Mouse (Mus musculus): ENCODE data around the gene Ccdc136.

Ccdc136 gene

GRCm38 (mm10) chr6:29391802-29392201, 4.3 kb upstream of the Ccdc136 start:
- no peak for DNase-seq (ENCODE audit: inconsistent age in 2 of 2, low spot score in 1 of 2)

DNA sequence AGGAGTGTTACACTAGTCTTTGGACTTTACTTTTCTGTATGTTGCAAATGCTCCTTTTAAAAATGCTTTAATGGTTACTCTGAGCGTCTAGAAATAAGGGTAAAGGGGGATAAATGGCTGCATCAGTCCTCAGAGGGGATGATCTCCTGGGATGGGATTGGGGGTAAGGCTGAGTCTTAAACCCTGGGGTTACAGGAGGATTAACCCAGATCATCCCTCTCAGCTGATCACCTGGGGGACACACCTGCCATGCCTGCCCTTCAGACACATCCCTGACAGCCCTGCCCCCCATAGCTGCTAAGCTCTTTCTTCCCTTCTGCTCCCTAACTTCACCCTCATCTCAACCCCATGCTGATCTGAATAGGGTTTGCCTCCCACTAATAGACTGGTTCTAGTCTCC, 1.8 kb upstream of the Ccdc136 start:
- DNase-seq (ENCODE audit: inconsistent age in 2 of 2, low spot score in 1 of 2) = no peak

DNA sequence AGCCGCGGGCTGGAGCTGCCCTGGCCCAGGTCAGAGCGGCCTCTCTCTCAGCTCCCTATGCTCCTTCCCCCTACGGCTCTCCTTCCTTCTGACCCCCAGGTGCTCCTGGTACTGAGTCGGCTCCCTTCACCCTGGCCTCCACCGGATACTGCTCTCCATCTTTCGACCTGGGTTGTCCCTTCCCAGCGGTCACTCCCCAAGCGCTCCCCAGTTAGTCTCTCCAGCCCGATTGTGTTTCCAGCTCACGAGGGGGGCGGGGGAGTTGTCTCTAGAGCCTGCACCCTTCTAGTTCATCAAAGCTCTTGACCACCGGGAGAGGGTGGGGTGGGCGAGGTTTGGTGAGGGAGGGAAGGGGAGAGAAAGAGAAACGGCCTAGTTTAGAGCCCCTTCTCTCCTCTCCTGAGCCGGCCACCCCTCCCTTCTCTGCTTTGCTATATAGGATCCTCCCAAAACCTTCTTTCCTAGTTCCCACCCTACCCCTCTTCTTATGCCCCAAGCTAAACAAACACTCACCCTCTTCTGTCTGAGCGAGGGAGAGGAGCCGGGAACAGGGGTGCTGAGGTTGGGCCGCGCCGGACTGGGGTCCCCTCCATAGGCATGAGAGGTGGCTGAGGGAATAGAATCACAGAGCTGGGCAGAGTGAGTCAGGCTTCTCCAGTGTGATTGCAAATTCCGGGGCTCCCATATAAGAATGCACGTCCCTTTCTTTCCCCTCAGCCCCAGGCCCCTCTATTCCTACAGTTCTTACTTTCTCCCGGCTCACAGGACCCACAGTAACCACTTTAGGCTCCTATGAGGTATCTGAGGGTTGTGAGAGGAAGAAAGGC, 818 bp downstream of the Ccdc136 start:
- DNase-seq (ENCODE audit: inconsistent age in 2 of 2, low spot score in 1 of 2) = no peak

- peak in 1 of 2 experiments; percentile 26 for DNase-seq (ENCODE audit: inconsistent age in 2 of 2, low spot score in 1 of 2)
These were observed 1.5 kb downstream of the Ccdc136 start for GRCm38 (mm10) chr6:29397575-29397974.

GRCm38 (mm10) chr6:29399851-29400250, 3.7 kb downstream of the Ccdc136 start:
- no peak for DNase-seq (ENCODE audit: inconsistent age in 2 of 2, low spot score in 1 of 2)

DNA sequence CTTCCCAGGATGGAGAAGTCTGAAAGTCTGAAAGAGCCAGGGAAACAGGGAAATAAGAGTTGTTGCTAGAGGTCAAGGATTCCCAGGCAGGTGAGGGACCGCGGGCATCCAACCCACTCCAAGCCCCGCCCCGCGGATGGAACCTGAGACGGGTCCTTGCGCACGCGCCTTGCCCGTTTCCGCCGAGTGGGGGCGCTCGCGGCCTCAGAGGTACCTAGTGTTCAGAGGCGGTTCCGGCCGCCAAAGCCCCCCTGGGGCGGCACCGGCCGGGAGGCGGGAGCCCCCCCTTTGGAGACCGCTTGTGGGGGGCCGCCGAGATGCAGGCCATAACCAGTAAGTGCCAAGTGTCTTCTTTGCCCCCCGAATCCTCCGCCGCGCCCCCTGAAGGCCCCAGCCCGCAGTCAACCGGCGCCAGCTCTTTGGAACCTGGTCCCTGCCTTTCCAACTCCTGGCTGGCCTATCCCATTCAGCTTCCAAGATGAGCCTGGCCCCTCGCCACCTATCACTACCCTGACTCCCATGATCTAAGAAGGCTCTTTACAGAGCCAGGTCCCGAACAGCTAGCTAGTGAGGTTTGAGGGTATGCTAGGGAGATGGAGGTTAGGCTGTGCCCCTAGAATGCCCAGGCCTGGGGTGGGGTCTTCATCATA, 6.7 kb downstream of the Ccdc136 start:
- peak in 1 of 2 experiments; percentile 41 for DNase-seq (ENCODE audit: inconsistent age in 2 of 2, low spot score in 1 of 2)

DNA sequence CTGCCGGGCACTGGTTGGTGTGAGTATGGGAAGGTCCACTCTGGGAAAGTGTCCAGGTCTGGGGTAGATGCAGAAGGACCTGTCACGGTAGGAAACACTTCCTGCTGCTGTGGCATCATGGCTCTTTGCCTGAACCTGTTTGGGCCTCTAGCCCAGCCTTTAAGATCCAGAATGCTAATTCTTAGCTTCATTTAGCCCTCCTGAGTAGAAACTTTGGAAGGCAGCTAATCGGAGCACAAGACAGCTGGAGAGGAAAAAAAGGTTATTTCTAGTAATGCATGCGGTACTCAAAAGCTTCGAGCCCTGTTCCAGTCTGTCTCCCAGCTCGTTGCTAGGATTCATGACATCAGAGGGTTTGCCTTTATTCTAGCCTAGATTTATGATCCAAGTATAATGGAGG, 10.3 kb downstream of the Ccdc136 start:
- DNase-seq (ENCODE audit: inconsistent age in 2 of 2, low spot score in 1 of 2) = no peak

- no peak for DNase-seq (ENCODE audit: inconsistent age in 2 of 2, low spot score in 1 of 2)
These were observed 19.3 kb downstream of the Ccdc136 start for GRCm38 (mm10) chr6:29415446-29415845.

GRCm38 (mm10) chr6:29420596-29420995, 24.5 kb downstream of the Ccdc136 start:
- DNase-seq (ENCODE audit: inconsistent age in 2 of 2, low spot score in 1 of 2) = no peak

DNA sequence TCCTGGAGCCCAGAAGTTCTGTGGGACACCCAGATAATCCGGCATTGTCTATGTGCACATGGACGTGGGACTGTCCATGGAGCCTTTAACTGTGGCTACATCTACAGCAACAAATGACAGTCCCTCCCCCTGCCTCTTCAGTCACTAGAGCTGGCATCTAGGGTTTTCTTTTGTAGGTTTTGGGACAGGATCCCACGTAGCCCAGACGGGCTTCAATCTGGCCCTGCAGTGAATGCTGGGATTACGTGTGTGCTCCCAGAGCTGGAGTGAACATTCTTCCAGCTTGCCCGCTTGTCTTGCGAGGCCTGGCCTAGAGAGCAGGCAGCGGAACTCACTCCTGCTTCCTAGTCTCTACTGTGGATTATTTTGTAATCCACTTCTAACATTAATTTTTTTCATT, 29.0 kb downstream of the Ccdc136 start:
- DNase-seq (ENCODE audit: inconsistent age in 2 of 2, low spot score in 1 of 2) = no peak

DNA sequence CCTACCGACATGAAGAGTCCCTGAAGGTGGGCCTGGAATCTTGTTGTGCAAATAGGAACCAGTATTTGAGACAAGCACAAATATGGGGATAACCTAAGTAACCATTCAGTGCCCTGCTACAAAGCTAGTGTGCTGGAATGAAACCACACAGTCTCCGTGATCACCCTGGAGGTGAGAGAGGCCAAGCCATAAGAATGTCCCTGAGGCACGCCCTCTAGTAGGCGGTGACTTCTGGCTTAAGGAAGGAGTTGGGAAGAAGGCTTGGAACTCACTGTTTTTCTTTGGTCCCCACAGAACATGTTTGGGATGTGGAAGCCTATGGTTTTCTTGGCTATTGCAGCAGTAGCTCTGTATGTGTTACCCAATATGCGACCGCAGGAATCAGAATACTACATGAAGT, 30.2 kb downstream of the Ccdc136 start:
- DNase-seq (ENCODE audit: inconsistent age in 2 of 2, low spot score in 1 of 2) = no peak

- peak; percentile 43 to 76 for DNase-seq (ENCODE audit: inconsistent age in 2 of 2, low spot score in 1 of 2)
These were observed 32.1 kb downstream of the Ccdc136 start for GRCm38 (mm10) chr6:29428171-29428570.

DNA sequence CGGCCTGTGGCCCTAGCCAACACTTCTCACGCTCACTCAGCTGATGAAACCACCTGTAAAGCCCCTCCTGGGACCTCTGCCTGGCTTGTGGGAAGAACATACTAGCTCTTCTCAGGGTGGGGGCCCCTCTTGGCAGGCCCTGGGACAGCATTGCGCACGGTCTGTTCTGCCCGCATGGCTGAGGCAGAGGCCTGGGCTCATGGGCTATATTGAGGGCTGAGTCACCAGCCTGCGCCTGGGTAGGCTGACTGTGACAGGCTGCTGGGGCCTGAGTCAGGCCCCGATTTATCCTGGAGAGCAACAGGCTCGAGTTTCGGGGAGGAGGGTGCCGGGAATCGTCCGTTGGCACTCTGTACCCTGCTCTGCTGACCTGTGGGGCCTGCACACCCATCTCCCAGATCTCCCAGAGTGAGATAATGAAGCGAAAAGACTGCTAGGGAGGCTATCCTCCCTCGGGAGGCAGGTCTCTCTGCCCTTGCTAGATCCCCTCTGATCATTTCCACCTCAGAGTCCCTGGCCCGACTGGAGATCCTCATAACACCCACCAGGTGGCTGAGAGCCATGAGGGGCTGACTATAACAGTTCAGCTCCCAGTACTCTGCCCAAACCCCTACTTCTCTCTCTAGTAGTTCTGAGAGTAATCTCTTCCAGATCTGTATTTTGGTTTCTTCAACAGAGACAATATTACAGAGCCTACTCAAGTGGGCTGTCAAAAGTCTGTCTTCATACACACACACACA, 34.7 kb downstream of the Ccdc136 start:
- no peak for DNase-seq (ENCODE audit: inconsistent age in 2 of 2, low spot score in 1 of 2)

GRCm38 (mm10) chr6:29431473-29431872, 35.4 kb downstream of the Ccdc136 start:
- no peak for DNase-seq (ENCODE audit: inconsistent age in 2 of 2, low spot score in 1 of 2)

DNA sequence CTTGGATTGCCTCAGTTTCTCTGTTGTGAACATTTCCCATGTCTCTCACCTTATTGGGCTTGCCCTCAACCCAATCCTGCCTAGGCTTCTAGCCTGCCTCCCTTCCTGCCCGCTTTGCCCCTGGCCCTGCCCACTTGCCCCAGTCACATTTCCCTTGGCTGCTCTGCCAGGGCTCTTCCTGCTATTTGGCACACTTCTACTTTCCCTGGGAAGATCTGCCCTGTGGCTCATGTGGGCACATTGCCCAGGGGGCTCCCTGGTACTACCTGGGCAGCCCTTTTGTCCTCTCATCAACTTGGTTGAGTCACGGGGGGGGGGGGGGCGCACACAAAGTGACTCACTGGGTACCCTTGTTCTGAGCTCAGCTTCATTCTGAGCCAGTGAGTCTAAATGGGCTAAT, 36.0 kb downstream of the Ccdc136 start:
- DNase-seq (ENCODE audit: inconsistent age in 2 of 2, low spot score in 1 of 2) = no peak

DNA sequence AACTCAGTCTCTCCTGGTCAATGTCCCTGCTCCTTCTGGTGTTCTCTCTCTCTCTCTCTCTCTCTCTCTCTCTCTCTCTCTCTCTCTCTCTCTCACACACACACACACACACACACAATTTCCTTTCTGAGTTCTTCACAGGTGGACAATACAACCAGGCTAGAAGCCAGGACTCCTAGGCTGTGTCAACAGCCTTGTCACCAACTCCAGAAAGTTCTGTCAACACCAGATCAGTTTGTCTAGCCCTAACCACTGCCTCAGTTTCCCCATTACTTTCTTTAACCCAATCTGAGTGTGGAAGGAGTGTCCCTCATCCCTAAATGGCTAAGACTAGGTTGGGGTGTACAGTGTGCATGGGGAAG, 36.5 kb downstream of the Ccdc136 start:
- no peak for DNase-seq (ENCODE audit: inconsistent age in 2 of 2, low spot score in 1 of 2)

DNA sequence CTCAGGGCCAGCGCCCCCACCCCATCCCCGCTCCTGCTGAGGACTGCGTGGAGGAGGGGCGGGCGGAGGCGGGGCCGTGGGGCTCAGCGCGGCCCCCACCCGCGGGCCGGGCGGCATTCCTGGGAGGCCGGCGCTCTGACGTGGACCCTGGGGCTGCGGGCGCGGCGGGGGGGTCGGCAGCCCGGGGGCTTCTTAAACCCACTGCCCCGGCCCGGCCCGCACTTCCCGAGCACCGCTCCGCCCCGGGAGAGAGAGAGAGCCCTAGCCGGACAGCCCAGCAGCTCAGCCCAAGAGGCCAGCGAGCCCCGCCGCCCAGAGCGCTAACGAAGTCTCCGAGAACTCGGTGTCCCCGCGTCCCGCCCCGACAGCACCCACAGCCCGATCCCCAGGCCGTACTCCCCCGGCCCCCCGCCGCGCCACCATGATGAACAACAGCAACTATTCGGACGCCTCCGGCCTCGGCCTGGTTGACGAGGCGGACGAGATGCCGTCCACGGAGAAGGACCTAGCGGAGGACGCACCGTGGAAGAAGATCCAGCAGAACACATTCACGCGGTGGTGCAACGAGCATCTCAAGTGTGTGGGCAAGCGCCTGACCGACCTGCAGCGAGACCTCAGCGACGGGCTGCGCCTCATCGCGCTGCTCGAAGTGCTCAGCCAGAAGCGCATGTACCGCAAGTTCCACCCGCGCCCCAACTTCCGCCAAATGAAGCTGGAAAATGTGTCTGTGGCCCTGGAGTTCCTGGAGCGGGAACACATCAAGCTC, 37.1 kb downstream of the Ccdc136 start, which contains the start of gene Flnc:
Gene Flnc (plus strand): TSS at position 219 of the 766 bp plus-strand sequence.
- peak; percentile 44 to 71 for DNase-seq (ENCODE audit: inconsistent age in 2 of 2, low spot score in 1 of 2)

GRCm38 (mm10) chr6:29433804-29434795, 38.0 kb downstream of the Ccdc136 start:
- DNase-seq (ENCODE audit: inconsistent age in 2 of 2, low spot score in 1 of 2) = no peak

- DNase-seq (ENCODE audit: inconsistent age in 2 of 2, low spot score in 1 of 2) = no peak
These were observed 39.0 kb downstream of the Ccdc136 start for GRCm38 (mm10) chr6:29434911-29435691.
